Mouse (Mus musculus) forebrain, postnatal 0 days (tissue): Measurements from ENCODE around the gene Dnaja4. TPM values are rescaled to one million over a fixed set of nuclear protein-coding genes. Genes with fewer than 3 reads are reported as not detected.

Experiments used
- ATAC-seq: fragments of 200-750 bp; cut with Nextera tagmentation; 2 replicates; pipeline ENCODE4 v1.8.0; 2017; ENCODE audit warnings: mild to moderate bottlenecking, moderate library complexity
- DNase-seq: peaks from one replicate; pipeline ENCODE4 v3.0.0-alpha.2; 2015
- H3K27ac ChIP-seq: fragments of 300-500 bp; sonication (generic); 2 replicates; pipeline ENCODE4 v1.5.1; 2014; ENCODE audit warnings: low read depth, mild to moderate bottlenecking, antibody characterized with exemption, low read length, moderate library complexity, mixed read lengths
- H3K27me3 ChIP-seq: fragments of 300-500 bp; sonication (generic); 2 replicates; pipeline ENCODE4 v1.6.1; 2014; ENCODE audit warnings: mild to moderate bottlenecking, low read length, mixed read lengths; ENCODE audit not compliant: insufficient read depth
- H3K36me3 ChIP-seq: fragments of 300-500 bp; sonication (generic); 2 replicates; pipeline ENCODE4 v1.6.1; 2014; ENCODE audit warnings: mild to moderate bottlenecking, moderate library complexity; ENCODE audit not compliant: insufficient read depth
- H3K4me1 ChIP-seq: fragments of 300-500 bp; sonication (generic); 2 replicates; pipeline ENCODE4 v1.6.1; 2014; ENCODE audit warnings: antibody characterized with exemption; ENCODE audit not compliant: insufficient read depth
- H3K4me2 ChIP-seq: fragments of 300-500 bp; sonication (generic); 2 replicates; pipeline ENCODE4 v1.6.1; 2014; ENCODE audit warnings: low read depth, mild to moderate bottlenecking, moderate library complexity
- H3K4me3 ChIP-seq: fragments of 300-500 bp; sonication (generic); 2 replicates; pipeline ENCODE4 v1.5.1; 2014; ENCODE audit warnings: low read depth, low read length, mixed read lengths
- H3K9ac ChIP-seq: fragments of 300-500 bp; sonication (generic); 2 replicates; pipeline ENCODE4 v1.6.1; 2014; ENCODE audit warnings: mild to moderate bottlenecking
- H3K9me3 ChIP-seq: fragments of 300-500 bp; sonication (generic); 2 replicates; pipeline ENCODE4 v1.6.1; 2016; ENCODE audit warnings: low read length
- CTCF ChIP-seq: sonication (generic); IDR thresholded peaks from 2 replicates; pipeline ENCODE4 v1.5.1; 2016; ENCODE audit warnings: antibody characterized with exemption, control low read depth, low read depth
- WGBS: fragments of 180-500 bp; shearing (Covaris S2); extraction: QIAGEN DNeasy Blood & Tissue Kit; methylation state at CpG from one replicate; pipeline ENCODE4 v1.1.7; 2014; 5-methylcytosine and 5-hydroxymethylcytosine counted together
- polyA plus RNA-seq: library from polyadenylated mRNA; unstranded; fragments of >200 nt; fragmentation: Nextera tagmentation; extraction: Ambion mirVana; gene quantifications from 2 replicates; pipeline ENCODE4 v1.2.1, GENCODE M21; 2015
- total RNA-seq: library from RNA; depleted of rRNA; stranded (reverse); fragments of >200 nt; gene quantifications from 2 replicates; pipeline ENCODE4 v1.2.3, GENCODE M21; 2014; rRNA removed

Dnaja4 gene
- 5.8 and 8.9 TPM in 2 replicates for total RNA-seq
- polyA plus RNA-seq: 5.9 and 7.2 TPM in 2 replicates

- no peak for DNase-seq
- H3K4me2 ChIP-seq: peak within 1 kb of the TSS; percentile 97
- 72% methylated on average over 17 of the region's 17 CpGs for WGBS
- peak; percentile 16; the same call in 1 of the 2 replicates for ATAC-seq
- TF ChIP-seq CTCF: no peak
- H3K9me3 ChIP-seq: no peaks in the 10 kb centered on the region
- no peaks in the 10 kb centered on the region for H3K27me3 ChIP-seq
- H3K4me1 ChIP-seq: peaks cover 8% of the 10 kb centered on the region; the same call in 1 of the 2 replicates
- peak within 1 kb of the TSS; percentile 83 for H3K9ac ChIP-seq
- no peaks in the 10 kb centered on the region for H3K36me3 ChIP-seq
- H3K4me3 ChIP-seq: peak within 1 kb of the TSS; percentile 85
- peak within 1 kb of the TSS; percentile 60 for H3K27ac ChIP-seq
Observed at GRCm38 (mm10) chr9:54698318-54699086, at the start of gene Dnaja4. Gene Dnaja4 (plus strand): TSS chr9:54698873.

- DNase-seq: no peak
- no peak overlapping the region for H3K27ac ChIP-seq
- no peaks in the 10 kb centered on the region for H3K27me3 ChIP-seq
- no peaks in the 10 kb centered on the region for H3K9me3 ChIP-seq
- no peak overlapping the region for H3K4me2 ChIP-seq
- no peak for TF ChIP-seq CTCF
- no peaks in the 10 kb centered on the region for H3K4me1 ChIP-seq
- WGBS: 90% methylated on average over 1 of the region's 1 CpGs
- ATAC-seq: no peak
- H3K36me3 ChIP-seq: no peaks in the 10 kb centered on the region
- no peak overlapping the region for H3K4me3 ChIP-seq
- no peak overlapping the region for H3K9ac ChIP-seq
Observed at GRCm38 (mm10) chr9:54649360-54649759, 49.3 kb upstream of the Dnaja4 start.

GRCm38 (mm10) chr9:54652778-54653177 lies 45.9 kb upstream of the Dnaja4 start:
- Histone ChIP-seq H3K36me3 (no peaks in the 10 kb centered on the region), H3K4me3 (no peak overlapping the region), H3K9ac (no peak overlapping the region), H3K4me1 (no peaks in the 10 kb centered on the region), H3K27ac (no peak overlapping the region), H3K4me2 (no peak overlapping the region), H3K9me3 (no peaks in the 10 kb centered on the region), H3K27me3 (no peaks in the 10 kb centered on the region)
- WGBS: 86% methylated on average over 2 of the region's 2 CpGs
- no peak for TF ChIP-seq CTCF
- DNase-seq (no peak), ATAC-seq (no peak)

- Histone ChIP-seq H3K27ac (no peak overlapping the region), H3K9ac (no peak overlapping the region), H3K27me3 (no peaks in the 10 kb centered on the region), H3K4me2 (no peak overlapping the region), H3K4me3 (no peak overlapping the region), H3K9me3 (no peaks in the 10 kb centered on the region), H3K36me3 (no peaks in the 10 kb centered on the region), H3K4me1 (no peaks in the 10 kb centered on the region)
- no peak for DNase-seq
- no peak for TF ChIP-seq CTCF
- ATAC-seq: no peak
- WGBS: 80% methylated on average over 2 of the region's 2 CpGs
Observed at GRCm38 (mm10) chr9:54655846-54656245, 42.8 kb upstream of the Dnaja4 start.

DNA sequence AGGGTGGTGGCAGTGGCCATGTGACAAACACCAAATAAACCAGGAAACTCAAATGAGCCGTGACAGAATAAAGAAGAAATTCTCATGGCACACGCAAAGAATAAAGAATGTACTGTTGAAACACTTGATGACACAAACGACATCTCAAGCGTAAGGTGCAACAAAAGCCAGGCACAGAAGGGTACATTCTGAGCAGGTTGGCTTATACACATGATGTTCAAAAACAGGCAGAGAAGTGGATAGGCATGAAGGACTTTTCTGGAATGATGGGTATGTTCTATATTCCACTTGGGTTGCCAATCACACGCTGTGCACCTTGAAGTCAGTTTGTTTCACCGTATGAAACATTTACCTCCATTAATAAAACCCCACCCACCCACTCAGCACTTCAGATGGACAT lies 42.3 kb upstream of the Dnaja4 start:
- no peak overlapping the region for H3K4me2 ChIP-seq
- no peak overlapping the region for H3K9ac ChIP-seq
- DNase-seq: no peak
- 84% methylated on average over 6 of the region's 6 CpGs for WGBS
- ATAC-seq: no peak
- H3K9me3 ChIP-seq: no peaks in the 10 kb centered on the region
- no peak overlapping the region for H3K27ac ChIP-seq
- no peak overlapping the region for H3K4me3 ChIP-seq
- H3K4me1 ChIP-seq: 0 out of 2 replicates have a peak, but pooled peaks cover under 1% of the 10 kb centered on the region
- H3K27me3 ChIP-seq: no peaks in the 10 kb centered on the region
- TF ChIP-seq CTCF: no peak
- no peaks in the 10 kb centered on the region for H3K36me3 ChIP-seq

- Histone ChIP-seq H3K4me2 (no peak overlapping the region), H3K9me3 (no peaks in the 10 kb centered on the region), H3K4me3 (no peak overlapping the region), H3K36me3 (no peaks in the 10 kb centered on the region), H3K27ac (no peak overlapping the region), H3K27me3 (no peaks in the 10 kb centered on the region), H3K9ac (no peak overlapping the region), H3K4me1 (peaks cover 10% of the 10 kb centered on the region; the same call in 1 of the 2 replicates)
- no peak for ATAC-seq
- no peak for DNase-seq
- 91% methylated on average over 6 of the region's 6 CpGs for WGBS
- no peak for TF ChIP-seq CTCF
Observed at GRCm38 (mm10) chr9:54658773-54659172, 39.9 kb upstream of the Dnaja4 start.

DNA sequence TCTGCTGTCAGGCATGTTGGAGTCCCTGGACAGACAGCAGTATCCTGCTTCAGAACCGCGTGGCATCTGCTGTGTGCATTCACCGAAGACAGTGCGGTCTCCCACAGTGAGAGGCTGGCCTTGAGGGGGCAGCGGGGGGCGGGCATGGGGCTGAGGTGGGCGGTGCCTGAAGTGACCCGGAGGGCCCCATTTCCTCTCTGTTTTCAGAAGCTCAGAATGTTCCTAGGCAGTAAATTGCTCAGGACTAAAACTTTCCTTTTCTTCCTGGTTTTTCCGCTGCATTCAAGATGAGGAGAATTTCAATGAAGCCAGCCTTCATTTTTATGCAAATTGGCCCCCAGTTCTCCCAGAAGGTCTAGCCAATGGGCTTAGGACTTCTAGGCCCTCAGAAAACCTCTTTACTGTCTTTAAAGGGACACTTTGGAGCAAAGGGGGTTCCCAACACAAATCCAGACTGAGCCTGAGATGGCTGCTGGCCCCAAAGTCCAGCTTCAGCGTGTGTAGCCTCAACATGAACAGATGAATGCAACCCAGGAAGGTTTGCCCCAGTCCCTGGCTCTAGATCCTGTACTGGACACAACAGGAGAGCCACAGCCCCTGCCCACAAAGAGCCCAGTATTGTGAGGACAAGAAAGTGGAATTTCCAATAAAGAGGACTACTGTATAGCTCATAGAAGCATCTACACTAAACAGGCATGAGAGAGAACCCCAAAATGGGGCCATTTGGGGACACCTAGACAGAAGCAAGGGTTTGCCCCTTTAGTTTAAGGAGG lies 36.9 kb upstream of the Dnaja4 start, which contains the start of gene Acsbg1:
Acsbg1 (minus strand) TSS at position 266 of the 773 bp plus-strand sequence.
- 3% methylated on average over 10 of the region's 10 CpGs for WGBS
- peak within 1 kb of the TSS; percentile 30 for H3K4me2 ChIP-seq
- H3K4me3 ChIP-seq: no peak within 1 kb of the TSS
- H3K9me3 ChIP-seq: no peaks in the 10 kb centered on the region
- TF ChIP-seq CTCF: no peak
- no peak within 1 kb of the TSS for H3K9ac ChIP-seq
- no peaks in the 10 kb centered on the region for H3K27me3 ChIP-seq
- ATAC-seq: peak; percentile 83
- peaks cover 10% of the 10 kb centered on the region; the same call in 1 of the 2 replicates for H3K4me1 ChIP-seq
- peak; percentile 20 for DNase-seq
- no peaks in the 10 kb centered on the region for H3K36me3 ChIP-seq
- H3K27ac ChIP-seq: peak within 1 kb of the TSS; percentile 15
